Mouse (Mus musculus) liver, adult 2 months (tissue): ENCODE results near the gene Prss21. TPM values are rescaled to one million over a fixed set of nuclear protein-coding genes. Genes with fewer than 3 reads are reported as not detected.
A peak's percentile ranks its signal among the peaks of the same experiment; 100 is the strongest.

Source experiments
- DNase-seq: peaks from one replicate; pipeline ENCODE4 v3.0.0-alpha.2; 2011; ENCODE audit warnings: low read depth, low spot score; ENCODE audit errors: extremely low read depth
- H3K27ac ChIP-seq: fragments of 200-500 bp; replicated peaks from 2 replicates; pipeline ENCODE4 v1.5.1; 2012; ENCODE audit warnings: low read depth, mild to moderate bottlenecking, control low read depth, inconsistent platforms, low read length; ENCODE audit not compliant: insufficient read depth
- H3K27me3 ChIP-seq: fragments of 200-500 bp; 2 replicates; pipeline ENCODE4 v1.6.1; 2012; ENCODE audit warnings: mild to moderate bottlenecking, moderate library complexity, low read length, inconsistent platforms; ENCODE audit not compliant: control insufficient read depth, insufficient read depth
- H3K36me3 ChIP-seq: fragments of 200-500 bp; 2 replicates; pipeline ENCODE4 v1.6.1; 2012; ENCODE audit warnings: low read length, inconsistent platforms; ENCODE audit not compliant: control insufficient read depth, insufficient read depth
- H3K4me1 ChIP-seq: fragments of 200-500 bp; 2 replicates; pipeline ENCODE4 v1.6.1; 2011; ENCODE audit warnings: low read length; ENCODE audit not compliant: control insufficient read depth, insufficient read depth
- H3K4me3 ChIP-seq: fragments of 200-500 bp; 2 replicates; pipeline ENCODE4 v1.5.1; 2011; ENCODE audit warnings: low read depth, mild to moderate bottlenecking, control low read depth, low read length, moderate library complexity; ENCODE audit not compliant: insufficient read depth
- H3K79me2 ChIP-seq: fragments of 200-500 bp; 2 replicates; pipeline ENCODE4 v1.6.1; 2012; ENCODE audit warnings: inconsistent platforms, mild to moderate bottlenecking, low read length, moderate library complexity; ENCODE audit not compliant: control insufficient read depth, insufficient read depth
- H3K9ac ChIP-seq: fragments of 200-500 bp; 2 replicates; pipeline ENCODE4 v1.6.1; 2012; ENCODE audit warnings: low read depth, mild to moderate bottlenecking, control low read depth, inconsistent platforms, low read length
- CTCF ChIP-seq: fragments of 200-500 bp; IDR thresholded peaks from 2 replicates; pipeline ENCODE4 v1.5.1; 2011; ENCODE audit warnings: low read depth, low read length, control low read depth
- POLR2A ChIP-seq: fragments of 200-500 bp; IDR thresholded peaks from 2 replicates; pipeline ENCODE4 v1.6.1; 2011; ENCODE audit warnings: low read length, control low read depth; ENCODE audit not compliant: insufficient read depth; ENCODE audit errors: extremely low read depth
- WGBS: fragments of 180-500 bp; shearing (Covaris S2); methylation state at CpG from one replicate; pipeline ENCODE4 v1.1.7; 2018; 5-methylcytosine and 5-hydroxymethylcytosine counted together
- polyA plus RNA-seq: library from polyadenylated mRNA; depleted of rRNA; stranded (reverse); fragments of >200 nt; gene quantifications from 2 replicates; pipeline ENCODE4 v1.2.3, GENCODE M21; 2012
- total RNA-seq: library from RNA; depleted of rRNA; stranded (reverse); fragments of >200 nt; gene quantifications from 2 replicates; pipeline ENCODE4 v1.2.3, GENCODE M21; 2014

The Prss21 gene
- total and polyA plus RNA-seq, 2 experiments: not detected

- WGBS: 39% methylated on average over 4 of the region's 4 CpGs
- H3K27me3 ChIP-seq: no peaks in the 10 kb centered on the region
- H3K9ac ChIP-seq: no peak overlapping the region
- H3K27ac ChIP-seq: no peak overlapping the region
- no peaks in the 10 kb centered on the region; the same call in 1 of the 2 replicates for H3K4me1 ChIP-seq
- H3K4me3 ChIP-seq: no peak overlapping the region
- TF ChIP-seq POLR2A: no peak
- TF ChIP-seq CTCF: peak; percentile 73
- DNase-seq: peak; percentile 58
- no peaks in the 10 kb centered on the region for H3K36me3 ChIP-seq
- no peaks in the 10 kb centered on the region for H3K79me2 ChIP-seq
Measured at GRCm38 (mm10) chr17:23841145-23841544, 26.7 kb upstream of the Prss21 start.

DNA sequence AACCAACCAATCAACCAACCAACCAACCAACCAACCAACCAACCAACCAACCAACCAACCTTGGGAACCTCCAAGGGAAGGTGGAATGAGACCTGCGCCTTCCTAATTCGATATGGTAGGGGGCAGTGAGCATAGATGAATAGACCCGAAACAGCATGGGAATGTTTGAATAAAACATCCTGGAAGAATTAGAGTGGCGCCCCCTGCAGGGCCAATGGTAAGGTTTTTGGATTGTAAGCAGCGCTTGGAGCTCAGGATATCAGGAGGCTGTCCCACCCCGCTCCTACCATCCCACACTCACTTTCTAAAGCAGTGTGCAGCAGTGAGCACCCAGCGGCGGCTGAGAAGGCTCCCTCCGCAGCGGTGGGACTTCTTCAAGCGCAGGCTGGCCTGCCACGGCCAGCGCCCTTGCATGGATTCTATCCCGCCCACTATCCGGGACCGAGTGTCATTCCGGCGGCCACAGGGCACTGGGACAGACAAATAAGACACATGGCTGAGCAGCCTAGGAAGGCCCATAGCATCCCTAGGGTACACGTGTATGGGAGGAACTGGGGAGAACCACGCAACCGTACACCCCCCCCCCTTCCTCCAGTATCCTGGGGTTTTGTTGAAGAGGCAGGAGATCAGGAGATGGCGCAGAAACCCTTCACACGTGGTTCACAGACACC is 24.6 kb upstream of the Prss21 start:
- Histone ChIP-seq H3K9ac (no peak overlapping the region), H3K36me3 (no peaks in the 10 kb centered on the region), H3K4me3 (no peak overlapping the region), H3K79me2 (no peaks in the 10 kb centered on the region), H3K27ac (no peak overlapping the region), H3K4me1 (no peaks in the 10 kb centered on the region; the same call in 1 of the 2 replicates), H3K27me3 (no peaks in the 10 kb centered on the region)
- 57% methylated on average over 23 of the region's 23 CpGs for WGBS
- TF ChIP-seq CTCF (peak; percentile 40), POLR2A (no peak)
- no peak for DNase-seq

GRCm38 (mm10) chr17:23843812-23844273 is 24.0 kb upstream of the Prss21 start, which contains the start of the genes Prss32 and Prss41:
Prss32 (plus strand) TSS chr17:23843855.
Prss41 (minus strand) TSS chr17:23844172.
- H3K4me1 ChIP-seq: no peaks in the 10 kb centered on the region; the same call in 1 of the 2 replicates
- peak; percentile 40 for DNase-seq
- H3K27ac ChIP-seq: no peak within 1 kb of the TSS
- TF ChIP-seq CTCF: peak; percentile 87
- no peak for TF ChIP-seq POLR2A
- no peak within 1 kb of the TSS for H3K9ac ChIP-seq
- H3K36me3 ChIP-seq: no peaks in the 10 kb centered on the region
- no peaks in the 10 kb centered on the region for H3K27me3 ChIP-seq
- peak within 1 kb of the TSS; percentile 17; the same call in 1 of the 2 replicates for H3K4me3 ChIP-seq
- no peaks in the 10 kb centered on the region for H3K79me2 ChIP-seq
- 21% methylated on average over 19 of the region's 19 CpGs for WGBS

DNA sequence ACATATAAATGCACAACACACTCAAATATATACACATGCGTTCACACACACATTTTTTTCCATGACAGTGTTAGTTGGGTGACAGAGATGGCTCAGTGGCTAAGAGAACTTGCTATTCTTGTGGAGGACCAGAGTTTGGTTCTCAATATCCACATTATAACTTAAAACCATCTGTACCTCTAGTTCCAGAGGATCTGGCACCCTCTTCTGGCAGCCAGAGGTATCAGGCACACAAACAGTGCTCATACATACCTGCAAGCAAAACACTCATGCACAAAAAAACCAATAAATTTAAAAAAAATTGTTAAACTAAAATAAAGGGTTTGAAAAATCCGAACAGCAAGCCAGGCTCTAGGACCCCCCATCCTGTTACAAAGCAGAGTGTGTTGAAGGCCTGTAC is 17.8 kb upstream of the Prss21 start:
- no peak for TF ChIP-seq POLR2A
- TF ChIP-seq CTCF: no peak
- H3K36me3 ChIP-seq: no peaks in the 10 kb centered on the region
- H3K27me3 ChIP-seq: no peaks in the 10 kb centered on the region
- no peak overlapping the region for H3K27ac ChIP-seq
- H3K4me1 ChIP-seq: no peaks in the 10 kb centered on the region
- H3K4me3 ChIP-seq: no peak overlapping the region
- H3K9ac ChIP-seq: no peak overlapping the region
- WGBS: 71% methylated on average over 2 of the region's 2 CpGs
- H3K79me2 ChIP-seq: no peaks in the 10 kb centered on the region
- DNase-seq: no peak

GRCm38 (mm10) chr17:23850853-23851749 is 16.8 kb upstream of the Prss21 start:
- DNase-seq: peak; percentile 51
- Histone ChIP-seq H3K27ac (no peak overlapping the region), H3K4me3 (no peak overlapping the region), H3K79me2 (no peaks in the 10 kb centered on the region), H3K9ac (no peak overlapping the region), H3K36me3 (no peaks in the 10 kb centered on the region), H3K4me1 (no peaks in the 10 kb centered on the region), H3K27me3 (no peaks in the 10 kb centered on the region)
- TF ChIP-seq CTCF (peak; percentile 74), POLR2A (no peak)
- 52% methylated on average over 18 of the region's 19 CpGs for WGBS
